7 mouse cellular contexts compared by ENCODE assay signal in genomic region chr14:20733952-20734774, GRCm38 (mm10). TPM values are rescaled to one million over a fixed set of nuclear protein-coding genes. Genes with fewer than 3 reads are reported as not detected.
A peak's percentile ranks its signal among the peaks of the same experiment; 100 is the strongest.
DNase-seq lines count a peak whose midpoint lies in the region; ATAC-seq and TF ChIP-seq lines count a peak whose summit lies in the region.

TSS of gene Ndst2 (minus strand) at chr14:20734562.

- H3K27me3 ChIP-seq in embryonic facial prominence, embryonic 13.5 days: no peaks in the 10 kb centered on the region
- no peaks in the 10 kb centered on the region for H3K27me3 ChIP-seq in kidney, adult 2 months (replicated peaks; ENCODE audit: control insufficient read depth, insufficient read depth, low read length)
- no peaks in the 10 kb centered on the region for H3K27me3 ChIP-seq in limb, embryonic 12.5 days
- no peaks in the 10 kb centered on the region for H3K27me3 ChIP-seq in midbrain, embryonic 15.5 days (replicated peaks)
- no peaks in the 10 kb centered on the region for H3K27me3 ChIP-seq in spleen, adult 2 months (ENCODE audit: control insufficient read depth, insufficient read depth, low read length)

- under 1% methylated on average over 80 of the region's 81 CpGs for WGBS in embryonic facial prominence, embryonic 13.5 days
- WGBS in kidney, adult 2 months: under 1% methylated on average over 60 of the region's 81 CpGs
- under 1% methylated on average over 80 of the region's 81 CpGs for WGBS in limb, embryonic 12.5 days
- 0% methylated on average over 72 of the region's 81 CpGs for WGBS in midbrain, embryonic 15.5 days
- WGBS in spleen, adult 2 months: under 1% methylated on average over 79 of the region's 81 CpGs

- no peak for TF ChIP-seq CTCF in kidney, adult 2 months (conservative IDR thresholded peaks at IDR 0.05; ENCODE audit: insufficient read depth, insufficient read length, low read depth, low read length)
- no peak for TF ChIP-seq CTCF in spleen, adult 2 months (IDR thresholded peaks at IDR 0.05; ENCODE audit: extremely low read depth, insufficient read depth, insufficient read length, insufficient replicate concordance)

- peak within 1 kb of the TSS; percentile 83 for H3K4me3 ChIP-seq in embryonic facial prominence, embryonic 13.5 days
- H3K4me3 ChIP-seq in kidney, adult 2 months (ENCODE audit: insufficient read depth, low read depth, low read length): peak within 1 kb of the TSS; percentile 97
- peak within 1 kb of the TSS; percentile 86 for H3K4me3 ChIP-seq in limb, embryonic 12.5 days (replicated peaks)
- H3K4me3 ChIP-seq in midbrain, embryonic 15.5 days: peak within 1 kb of the TSS; percentile 78
- peak within 1 kb of the TSS; percentile 92 for H3K4me3 ChIP-seq in spleen, adult 2 months (ENCODE audit: extremely low read depth, insufficient read depth, insufficient read length)

- H3K36me3 ChIP-seq in embryonic facial prominence, embryonic 13.5 days: peaks cover 61% of the 10 kb centered on the region
- peaks cover 2% of the 10 kb centered on the region; the same call in 1 of the 2 replicates for H3K36me3 ChIP-seq in kidney, adult 2 months (ENCODE audit: control insufficient read depth, insufficient read depth, low read length)
- peaks cover 70% of the 10 kb centered on the region for H3K36me3 ChIP-seq in limb, embryonic 12.5 days
- H3K36me3 ChIP-seq in midbrain, embryonic 15.5 days (replicated peaks): peaks cover 4% of the 10 kb centered on the region
- H3K36me3 ChIP-seq in spleen, adult 2 months (ENCODE audit: control insufficient read depth, insufficient read depth, low read length): peaks cover 10% of the 10 kb centered on the region

- H3K27ac ChIP-seq in embryonic facial prominence, embryonic 13.5 days: peak within 1 kb of the TSS; percentile 94
- peak within 1 kb of the TSS; percentile 83 for H3K27ac ChIP-seq in kidney, adult 2 months (ENCODE audit: insufficient read depth, low read depth, low read length)
- peak within 1 kb of the TSS; percentile 94 for H3K27ac ChIP-seq in limb, embryonic 12.5 days
- peak within 1 kb of the TSS; percentile 89 for H3K27ac ChIP-seq in midbrain, embryonic 15.5 days
- H3K27ac ChIP-seq in spleen, adult 2 months (ENCODE audit: insufficient read depth, low read length): peak within 1 kb of the TSS; percentile 93

- peak; percentile 96 for ATAC-seq in embryonic facial prominence, embryonic 13.5 days (ENCODE audit: insufficient number of reproducible peaks, insufficient read depth, low FRiP score, low TSS enrichment, low read depth)
- ATAC-seq in limb, embryonic 12.5 days (ENCODE audit: insufficient number of reproducible peaks, insufficient read depth, low FRiP score, low TSS enrichment, low read depth): peak; percentile 97
- ATAC-seq in midbrain, embryonic 15.5 days (replicated peaks): peak; percentile 99

- peaks cover 40% of the 10 kb centered on the region for H3K4me1 ChIP-seq in embryonic facial prominence, embryonic 13.5 days
- H3K4me1 ChIP-seq in kidney, adult 2 months (ENCODE audit: control insufficient read depth, insufficient read depth, low read length): peaks cover 3% of the 10 kb centered on the region; the same call in 1 of the 2 replicates
- H3K4me1 ChIP-seq in limb, embryonic 12.5 days (replicated peaks): peaks cover 8% of the 10 kb centered on the region
- H3K4me1 ChIP-seq in midbrain, embryonic 15.5 days: peaks cover 11% of the 10 kb centered on the region
- H3K4me1 ChIP-seq in spleen, adult 2 months (ENCODE audit: control insufficient read depth, insufficient read depth, insufficient read length): peaks cover 3% of the 10 kb centered on the region; the same call in 1 of the 2 replicates

- H3K4me2 ChIP-seq in embryonic facial prominence, embryonic 13.5 days: peak within 1 kb of the TSS; percentile 80
- H3K4me2 ChIP-seq in limb, embryonic 12.5 days: peak within 1 kb of the TSS; percentile 90
- peak within 1 kb of the TSS; percentile 66 for H3K4me2 ChIP-seq in midbrain, embryonic 15.5 days

- peak; percentile 91 to 95 for DNase-seq in adrenal gland, postnatal 36 days
- DNase-seq in heart, adult 18-20 months: peak; percentile 91 to 94
- peak; percentile 92 for DNase-seq in kidney, adult 2 months
- DNase-seq in spleen, adult 2 months (ENCODE audit: low read depth in 1 of 2, low spot score in 2 of 2): peak; percentile 80 to 87

- no peaks in the 10 kb centered on the region for H3K9me3 ChIP-seq in embryonic facial prominence, embryonic 13.5 days
- H3K9me3 ChIP-seq in limb, embryonic 12.5 days: no peaks in the 10 kb centered on the region
- H3K9me3 ChIP-seq in midbrain, embryonic 15.5 days: no peaks in the 10 kb centered on the region

- peak within 1 kb of the TSS; percentile 87 for H3K9ac ChIP-seq in embryonic facial prominence, embryonic 13.5 days
- peak within 1 kb of the TSS; percentile 91 for H3K9ac ChIP-seq in limb, embryonic 12.5 days (replicated peaks)
- H3K9ac ChIP-seq in midbrain, embryonic 15.5 days: peak within 1 kb of the TSS; percentile 91

- no peak for TF ChIP-seq POLR2A in kidney, adult 2 months (IDR thresholded peaks at IDR 0.05; ENCODE audit: low read depth, low read length)
- TF ChIP-seq POLR2A in spleen, adult 2 months (IDR thresholded peaks at IDR 0.05; ENCODE audit: low read depth, low read length): peak; percentile 73

RNA-seq across cellular contexts. Expression of gene Ndst2, which starts in this region (rescaled TPM):
- total RNA-seq in adrenal gland, postnatal 36 days (2021): 10 to 100 TPM; 24.1 to 26.2 TPM
- polyA plus RNA-seq in embryonic facial prominence, embryonic 13.5 days (2015; fragmentation: Nextera tagmentation; extraction: Ambion mirVana): 27.5 and 28.5 TPM in 2 replicates
- total RNA-seq in heart, adult 18-20 months (2021): 1 to 10 TPM; 6.4 to 8.3 TPM
- polyA plus RNA-seq in kidney, adult 2 months (2012; rRNA removed): 28.7 and 31.4 TPM in 2 replicates
- 29.6 and 33.1 TPM in 2 replicates for polyA plus RNA-seq in limb, embryonic 12.5 days (2016; fragmentation: Nextera tagmentation; extraction: Ambion mirVana)
- 19.4 and 19.9 TPM in 2 replicates for polyA plus RNA-seq in midbrain, embryonic 15.5 days (2015; fragmentation: Nextera tagmentation; extraction: Ambion mirVana)
- polyA plus RNA-seq in spleen, adult 2 months (2012; rRNA removed): 41.6 and 43.2 TPM in 2 replicates

Comparison
In these comparisons a context has a peak if more than half of its experiments do, and no peak if none do; other contexts are left out.
1. Peak in every context shown above with its lines: DNase-seq, ATAC-seq, H3K4me3 ChIP-seq and H3K27ac ChIP-seq.